Mouse (Mus musculus): ENCODE results near the gene Ano6.

- TF ChIP-seq POLR2A (IDR thresholded peaks at IDR 0.05; ENCODE audit: insufficient read length, low read depth) = no peak
- TF ChIP-seq USF1 (IDR thresholded peaks at IDR 0.05; ENCODE audit: low read depth) = no peak
- no peak for TF ChIP-seq TCF12 (IDR thresholded peaks at IDR 0.05; ENCODE audit: insufficient read depth, poor library complexity, severe bottlenecking)
- TF ChIP-seq E2F4 (IDR thresholded peaks at IDR 0.05; ENCODE audit: insufficient read depth) = no peak
- no peak for TF ChIP-seq MYOD1 (IDR thresholded peaks at IDR 0.05; ENCODE audit: control insufficient read depth in 1 of 3, insufficient read length in 2 of 3, low read depth in 2 of 3)
- no peak for TF ChIP-seq TCF3 (IDR thresholded peaks at IDR 0.05; ENCODE audit: insufficient read length, low read depth)
Observed at GRCm38 (mm10) chr15:95822099-95822498, 31.5 kb downstream of the Ano6 start.

All from myocyte (in vitro differentiated cells).